Mouse (Mus musculus): Measurements from ENCODE around the gene Gba.

DNA sequence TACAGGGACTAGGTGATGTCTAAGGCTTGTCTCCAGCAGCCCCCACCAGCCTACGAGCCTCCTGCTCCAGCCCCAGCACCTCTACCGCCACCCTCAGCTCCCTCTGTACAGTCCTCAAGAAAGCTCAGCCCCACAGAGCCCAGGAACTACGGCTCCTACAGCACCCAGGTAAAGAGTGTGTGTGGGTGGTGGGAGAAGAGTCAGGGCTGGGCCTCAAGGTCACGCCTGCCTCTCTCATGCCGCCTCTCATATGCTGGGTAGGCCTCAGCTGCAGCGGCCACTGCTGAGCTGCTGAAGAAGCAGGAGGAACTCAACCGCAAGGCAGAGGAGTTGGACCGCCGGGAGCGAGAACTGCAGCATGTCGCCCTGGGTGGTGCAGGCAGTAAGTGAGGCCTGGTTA lies 23.7 kb upstream of the Gba start:
- TF ChIP-seq EP300 (optimal IDR thresholded peaks at IDR 0.05) (no peak), CTCF (IDR thresholded peaks at IDR 0.05; ENCODE audit: low read depth) (no peak)

Measured in stomach, postnatal 0 days (tissue).